Mouse (Mus musculus) layer of hippocampus, postnatal 10 days (tissue): ENCODE measurements around the gene Tfpi. TPM values are rescaled to one million over a fixed set of nuclear protein-coding genes. Genes with fewer than 3 reads are reported as not detected.
A peak's percentile ranks its signal among the peaks of the same experiment; 100 is the strongest.

Source experiments
- DNase-seq, 2 experiments: peaks; one replicate each; pipeline ENCODE4 v3.0.0; 2021; ENCODE audit warnings: low spot score in 2 of 2
- total RNA-seq, 2 experiments: library from RNA; stranded (reverse); gene quantifications; 2 replicates each; pipeline ENCODE4 v1.2.3; 2021

The Tfpi gene
- total RNA-seq, 2 experiments from 2014 or later, result 7.9 TPM

GRCm38 (mm10) chr2:84474651-84475050 lies 1.9 kb downstream of the Tfpi start:
- no peak for DNase-seq

GRCm38 (mm10) chr2:84473941-84474530 lies 2.5 kb downstream of the Tfpi start:
- DNase-seq, result no peak

- DNase-seq, result no peak
Observed at GRCm38 (mm10) chr2:84467391-84467790, 9.2 kb downstream of the Tfpi start.

- DNase-seq, result no peak
Observed at GRCm38 (mm10) chr2:84464956-84465355, 11.6 kb downstream of the Tfpi start.

- DNase-seq, result no peak
Observed at GRCm38 (mm10) chr2:84462411-84462810, 14.2 kb downstream of the Tfpi start.

- no peak for DNase-seq
Observed at GRCm38 (mm10) chr2:84459651-84460177, 16.9 kb downstream of the Tfpi start.

- no peak for DNase-seq
Observed at GRCm38 (mm10) chr2:84457221-84457620, 19.4 kb downstream of the Tfpi start.

- DNase-seq, result peak; percentile 52 to 57
Observed at GRCm38 (mm10) chr2:84455236-84455799, 21.3 kb downstream of the Tfpi start.

- peak; percentile 8 to 14 for DNase-seq
Observed at GRCm38 (mm10) chr2:84454551-84455235, 21.9 kb downstream of the Tfpi start.

GRCm38 (mm10) chr2:84454051-84454450 lies 22.5 kb downstream of the Tfpi start:
- peak in 1 of 2 experiments; percentile 13 for DNase-seq

GRCm38 (mm10) chr2:84445499-84445898 lies 31.1 kb downstream of the Tfpi start:
- no peak for DNase-seq

GRCm38 (mm10) chr2:84441940-84442339 lies 34.6 kb downstream of the Tfpi start:
- DNase-seq, result no peak

- DNase-seq, result peak in 1 of 2 experiments; percentile 25
Observed at GRCm38 (mm10) chr2:84429724-84430123, 46.9 kb downstream of the Tfpi start.

- DNase-seq, result no peak
Observed at GRCm38 (mm10) chr2:84428836-84429235, 47.7 kb downstream of the Tfpi start.

- DNase-seq, result no peak
Observed at GRCm38 (mm10) chr2:84426531-84426930, 50.0 kb downstream of the Tfpi start.

GRCm38 (mm10) chr2:84425138-84425537 lies 51.4 kb downstream of the Tfpi start, which contains the start of gene Calcrl:
Gene Calcrl (minus strand): TSS chr2:84425411.
- DNase-seq, result peak; percentile 41 to 58

- DNase-seq, result no peak
Observed at GRCm38 (mm10) chr2:84416501-84416900, 60.1 kb downstream of the Tfpi start.

- DNase-seq, result no peak
Observed at GRCm38 (mm10) chr2:84409796-84410592, 66.6 kb downstream of the Tfpi start.

- DNase-seq, result no peak
Observed at GRCm38 (mm10) chr2:84404834-84405233, 71.7 kb downstream of the Tfpi start.

GRCm38 (mm10) chr2:84402713-84403112 lies 73.9 kb downstream of the Tfpi start:
- DNase-seq, result no peak

GRCm38 (mm10) chr2:84396557-84396956 lies 80.0 kb downstream of the Tfpi start:
- no peak for DNase-seq
